Mouse (Mus musculus) thymus, adult 2 months (tissue): Measurements from ENCODE around the gene Eif5. TPM values are rescaled to one million over a fixed set of nuclear protein-coding genes. Genes with fewer than 3 reads are reported as not detected.
"Not testable (repeated sequence)": the region's sequence is repeated elsewhere in the genome, so short reads cannot be mapped to it uniquely, and the experiment has no call there.

Source experiments
- DNase-seq: peaks from one replicate; pipeline ENCODE4 v3.0.0; 2021
- H3K27ac ChIP-seq: fragments of 200-500 bp; 2 replicates; pipeline ENCODE4 v1.5.1; 2012; ENCODE audit warnings: low read length, control low read depth; ENCODE audit not compliant: control insufficient read depth, insufficient read depth
- H3K27me3 ChIP-seq: fragments of 200-500 bp; 2 replicates; pipeline ENCODE4 v1.6.1; 2012; ENCODE audit warnings: mild to moderate bottlenecking, low read length, moderate library complexity, mixed read lengths; ENCODE audit not compliant: control insufficient read depth, insufficient read depth
- H3K36me3 ChIP-seq: fragments of 200-500 bp; 2 replicates; pipeline ENCODE4 v1.6.1; 2012; ENCODE audit warnings: mild to moderate bottlenecking, low read length, moderate library complexity; ENCODE audit not compliant: control insufficient read depth, insufficient read depth
- H3K4me1 ChIP-seq: fragments of 200-500 bp; replicated peaks from 2 replicates; pipeline ENCODE4 v1.6.1; 2012; ENCODE audit warnings: low read length; ENCODE audit not compliant: control insufficient read depth, insufficient read depth
- H3K4me3 ChIP-seq: fragments of 200-500 bp; 2 replicates; pipeline ENCODE4 v1.5.1; 2012; ENCODE audit warnings: mild to moderate bottlenecking, low read length, control low read depth, moderate library complexity; ENCODE audit not compliant: control insufficient read depth, insufficient read depth
- CTCF ChIP-seq: fragments of 200-500 bp; IDR thresholded peaks from 2 replicates; pipeline ENCODE4 v1.5.1; 2012; ENCODE audit warnings: mild to moderate bottlenecking, control low read depth, low read length, moderate library complexity, borderline replicate concordance; ENCODE audit not compliant: control insufficient read depth, poor library complexity, insufficient read depth; ENCODE audit errors: extremely low read depth
- POLR2A ChIP-seq: fragments of 200-500 bp; IDR thresholded peaks from 2 replicates; pipeline ENCODE4 v1.6.1; 2012; ENCODE audit warnings: mild to moderate bottlenecking, low read length, control low read depth, moderate library complexity; ENCODE audit not compliant: control insufficient read depth, poor library complexity, insufficient read depth; ENCODE audit errors: extremely low read depth
- WGBS: fragments of 180-500 bp; shearing (Covaris S2); methylation state at CpG from one replicate; pipeline ENCODE4 v1.1.7; 2018; 5-methylcytosine and 5-hydroxymethylcytosine counted together
- polyA plus RNA-seq: library from polyadenylated mRNA; depleted of rRNA; stranded (reverse); fragments of >200 nt; gene quantifications from 2 replicates; pipeline ENCODE4 v1.2.3, GENCODE M21; 2012

The Eif5 gene
- polyA plus RNA-seq, 1 experiment, result 88.0 TPM

GRCm38 (mm10) chr12:111547070-111547469 lies 9.3 kb downstream of the Eif5 start:
- Histone ChIP-seq H3K4me3 (no peak overlapping the region), H3K36me3 (peaks cover 48% of the 10 kb centered on the region), H3K27ac (no peak overlapping the region), H3K4me1 (no peaks in the 10 kb centered on the region), H3K27me3 (no peaks in the 10 kb centered on the region)
- DNase-seq, result no peak
- 97% methylated on average over 3 of the region's 3 CpGs for WGBS
- TF ChIP-seq CTCF (no peak), POLR2A (no peak)

GRCm38 (mm10) chr12:111548555-111549289 lies 10.9 kb downstream of the Eif5 start:
- Histone ChIP-seq H3K4me3 (no peak overlapping the region), H3K36me3 (peaks cover 31% of the 10 kb centered on the region), H3K4me1 (no peaks in the 10 kb centered on the region), H3K27me3 (no peaks in the 10 kb centered on the region), H3K27ac (no peak overlapping the region)
- TF ChIP-seq POLR2A (no peak), CTCF (no peak)
- 75% methylated on average over 2 of the region's 2 CpGs for WGBS
- DNase-seq, result no peak

GRCm38 (mm10) chr12:111550679-111551078 lies 12.9 kb downstream of the Eif5 start:
- no peak for TF ChIP-seq CTCF
- no peak for TF ChIP-seq POLR2A
- Histone ChIP-seq H3K27ac (no peak overlapping the region), H3K36me3 (peaks cover 16% of the 10 kb centered on the region), H3K4me1 (no peaks in the 10 kb centered on the region), H3K27me3 (no peaks in the 10 kb centered on the region), H3K4me3 (no peak overlapping the region)
- no peak for DNase-seq
- 55% methylated on average over 1 of the region's 1 CpGs for WGBS

- no peak for DNase-seq
- no peak overlapping the region for H3K4me3 ChIP-seq
- TF ChIP-seq POLR2A, result no peak
- no peak for TF ChIP-seq CTCF
- 92% methylated on average over 8 of the region's 8 CpGs for WGBS
- 0 out of 2 replicates have a peak, but pooled peaks cover 3% of the 10 kb centered on the region for H3K36me3 ChIP-seq
- no peaks in the 10 kb centered on the region for H3K27me3 ChIP-seq
- no peaks in the 10 kb centered on the region for H3K4me1 ChIP-seq
- H3K27ac ChIP-seq, result no peak overlapping the region
Measured at GRCm38 (mm10) chr12:111552342-111552741, 14.5 kb downstream of the Eif5 start.

- H3K27me3 ChIP-seq, result no peaks in the 10 kb centered on the region
- no peak for DNase-seq
- H3K4me3 ChIP-seq, result no peak overlapping the region
- peaks cover 8% of the 10 kb centered on the region; the same call in 1 of the 2 replicates for H3K4me1 ChIP-seq
- no peak for TF ChIP-seq CTCF
- no peak for TF ChIP-seq POLR2A
- no peak overlapping the region for H3K27ac ChIP-seq
- 73% methylated on average over 4 of the region's 4 CpGs for WGBS
- no peaks in the 10 kb centered on the region for H3K36me3 ChIP-seq
Measured at GRCm38 (mm10) chr12:111555357-111555756, 17.5 kb downstream of the Eif5 start.

- 90% methylated on average over 5 of the region's 5 CpGs for WGBS
- H3K36me3 ChIP-seq, H3K4me1 ChIP-seq, H3K27me3 ChIP-seq, H3K27ac ChIP-seq, DNase-seq, H3K4me3 ChIP-seq: not testable (repeated sequence)
Measured at GRCm38 (mm10) chr12:111555893-111556292, 18.1 kb downstream of the Eif5 start.

GRCm38 (mm10) chr12:111557538-111557937 lies 19.7 kb downstream of the Eif5 start:
- DNase-seq, result no peak
- Histone ChIP-seq H3K27ac (no peak overlapping the region), H3K4me3 (no peak overlapping the region), H3K36me3 (no peaks in the 10 kb centered on the region), H3K27me3 (no peaks in the 10 kb centered on the region), H3K4me1 (peaks cover 9% of the 10 kb centered on the region; the same call in 1 of the 2 replicates)
- TF ChIP-seq POLR2A (no peak), CTCF (no peak)
- WGBS, result 30% methylated on average over 6 of the region's 6 CpGs
